7 mouse cellular contexts compared by ENCODE assay signal in the genomic region with DNA sequence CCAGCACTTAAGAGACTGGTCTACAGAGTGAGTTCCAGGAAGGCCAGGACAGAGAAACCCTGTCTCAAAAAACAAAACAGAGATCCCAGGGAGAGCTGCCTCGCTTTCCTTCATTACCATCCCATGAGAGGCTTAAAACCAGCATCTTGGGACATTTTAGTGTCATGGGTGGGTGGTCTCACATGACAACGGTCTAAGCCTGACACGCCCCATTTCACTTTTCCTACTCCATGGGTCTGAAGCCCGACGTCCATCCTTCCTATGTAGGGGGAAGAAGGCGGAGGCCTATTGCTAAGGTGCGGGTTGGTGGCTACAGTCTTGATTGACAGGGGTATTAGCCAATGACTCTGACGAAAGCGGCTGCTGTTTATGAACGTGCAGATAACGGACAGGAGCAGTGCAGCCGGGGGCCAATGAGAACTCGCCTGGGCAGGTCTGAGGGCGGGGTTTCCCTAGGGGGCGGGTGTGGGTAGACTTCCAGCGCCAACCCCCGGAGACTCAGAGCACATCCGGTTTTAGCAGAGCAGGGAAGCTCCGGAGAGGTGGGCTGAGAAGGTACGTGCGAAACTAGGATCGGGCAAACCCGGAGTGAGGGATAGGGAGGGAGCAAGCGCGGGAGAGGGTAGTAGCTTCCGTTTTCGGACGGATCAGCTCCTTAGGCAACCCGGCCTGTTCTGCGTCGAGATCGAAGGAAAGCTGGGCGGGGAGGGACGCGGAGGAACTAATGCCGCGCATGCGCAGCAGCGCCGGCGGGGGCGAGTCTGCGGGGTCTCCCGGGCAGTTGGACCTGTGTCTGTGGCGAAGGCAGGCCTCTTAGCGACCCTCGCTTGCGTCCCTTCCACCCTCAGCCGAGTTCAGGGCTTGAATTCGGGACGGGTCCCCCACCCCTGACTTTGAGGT. TPM values are rescaled to one million over a fixed set of nuclear protein-coding genes. Genes with fewer than 3 reads are reported as not detected.
DNase-seq lines count a peak whose midpoint lies in the region; ATAC-seq lines count a peak whose summit lies in the region.

A gene (plus strand): TSS at position 397 of the 900 bp plus-strand sequence.

- no peaks in the 10 kb centered on the region for H3K9me3 ChIP-seq in intestine, embryonic 15.5 days
- H3K9me3 ChIP-seq in midbrain, embryonic 10.5 days (replicated peaks) = no peaks in the 10 kb centered on the region

- peak within 1 kb of the TSS; percentile 97 for H3K27ac ChIP-seq in intestine, embryonic 15.5 days
- H3K27ac ChIP-seq in midbrain, embryonic 10.5 days (replicated peaks) = peak within 1 kb of the TSS; percentile 95

- intact Hi-C loops in gastrocnemius, postnatal 36 days (cut with DNase I) = no loop called here
- intact Hi-C loops in left cerebral cortex, postnatal 25 days (cut with DNase I) = no loop called here

- H3K36me3 ChIP-seq in intestine, embryonic 15.5 days = no peaks in the 10 kb centered on the region
- H3K36me3 ChIP-seq in midbrain, embryonic 10.5 days = no peaks in the 10 kb centered on the region

- peak within 1 kb of the TSS; percentile 64 for H3K4me3 ChIP-seq in intestine, embryonic 15.5 days (replicated peaks)
- H3K4me3 ChIP-seq in midbrain, embryonic 10.5 days = peak within 1 kb of the TSS; percentile 91

- peak within 1 kb of the TSS; percentile 81 for H3K9ac ChIP-seq in intestine, embryonic 15.5 days

- no peaks in the 10 kb centered on the region for H3K27me3 ChIP-seq in intestine, embryonic 15.5 days (replicated peaks)
- H3K27me3 ChIP-seq in midbrain, embryonic 10.5 days (ENCODE audit: low read depth, poor library complexity, severe bottlenecking) = no peaks in the 10 kb centered on the region

- H3K4me2 ChIP-seq in intestine, embryonic 15.5 days (replicated peaks) = peak within 1 kb of the TSS; percentile 86

- under 1% methylated on average over 51 of the region's 51 CpGs for WGBS in intestine, embryonic 15.5 days
- WGBS in midbrain, embryonic 10.5 days = under 1% methylated on average over 51 of the region's 51 CpGs

- DNase-seq in adrenal gland, adult 2 months = peak; percentile 99
- peak; percentile 99 for DNase-seq in embryo, embryonic 11.5 days (ENCODE audit: low read depth, low spot score)
- peak; percentile 98 to 99 for DNase-seq in gastrocnemius, postnatal 36 days
- peak; percentile 99 to 100 for DNase-seq in left cerebral cortex, postnatal 25 days (ENCODE audit: low spot score in 2 of 2)
- peak; percentile 99 for DNase-seq in midbrain, embryonic 10.5 days (ENCODE audit: low spot score)
- DNase-seq in right cerebral cortex, postnatal 4 days = peak; percentile 96

- ATAC-seq in intestine, embryonic 15.5 days = peak; percentile 98

- peaks cover 24% of the 10 kb centered on the region for H3K4me1 ChIP-seq in intestine, embryonic 15.5 days (replicated peaks)
- H3K4me1 ChIP-seq in midbrain, embryonic 10.5 days = peaks cover 49% of the 10 kb centered on the region

RNA-seq across cellular contexts. Expression of the gene that starts here (rescaled TPM):
- 100 to 1,000 TPM; 549 to 716 TPM for total RNA-seq in adrenal gland, adult 2 months (2021)
- polyA plus RNA-seq in adrenal gland, adult 2 months (2012; rRNA removed) = 1,176 and 1,311 TPM in 2 replicates
- 100 to 1,000 TPM; 165 to 172 TPM for total RNA-seq in gastrocnemius, postnatal 36 days (2021)
- polyA plus RNA-seq in intestine, embryonic 15.5 days (2015; fragmentation: Nextera tagmentation; extraction: Ambion mirVana) = 530 and 607 TPM in 2 replicates
- 100 to 1,000 TPM; 331 to 338 TPM for total RNA-seq in left cerebral cortex, postnatal 25 days (2021)
- 288 and 305 TPM in 2 replicates for polyA plus RNA-seq in midbrain, embryonic 10.5 days (2016; fragmentation: Nextera tagmentation; extraction: Ambion mirVana)

Comparison
In these comparisons a context has a peak if more than half of its experiments do, and no peak if none do; other contexts are left out.
1. Peak in every context shown above with its lines: DNase-seq, ATAC-seq, H3K4me3 ChIP-seq and H3K27ac ChIP-seq.